8 mouse cellular contexts compared by ENCODE assay signal in genomic region chr7:68579666-68580065, GRCm38 (mm10).
DNase-seq lines count a peak whose midpoint lies in the region; ATAC-seq and TF ChIP-seq lines count a peak whose summit lies in the region.

No protein-coding gene starts in this region.

- in situ Hi-C loops in ES-E14 (cut with MboI; ENCODE audit: low sequenced_read_pairs in 2 of 2, unreplicated experiment in 2 of 2), result loop anchor here (10.0 to 25.0 kb wide), 2 partner anchors 245 to 258 kb away; no protein-coding TSS in a partner anchor

- H3K4me2 ChIP-seq in forebrain, postnatal 0 days (ENCODE audit: low read depth), result peak overlapping the region; percentile 46

- no peaks in the 10 kb centered on the region for H3K4me1 ChIP-seq in ES-E14 (ENCODE audit: control insufficient read depth in 2 of 2, insufficient read depth in 2 of 2, low read length in 2 of 2, poor library complexity in 1 of 2)
- no peaks in the 10 kb centered on the region for H3K4me1 ChIP-seq in forebrain, postnatal 0 days (ENCODE audit: insufficient read depth)
- H3K4me1 ChIP-seq in lung, adult 2 months (ENCODE audit: control insufficient read depth, insufficient read depth, low read length), result no peaks in the 10 kb centered on the region
- no peaks in the 10 kb centered on the region for H3K4me1 ChIP-seq in olfactory bulb, adult 2 months (ENCODE audit: control insufficient read depth, insufficient read depth, low read length)

- H3K27ac ChIP-seq in ES-E14 (ENCODE audit: insufficient read depth, low read depth, low read length, poor library complexity, severe bottlenecking), result no peak overlapping the region
- no peak overlapping the region for H3K27ac ChIP-seq in forebrain, postnatal 0 days (ENCODE audit: low read depth, low read length)
- H3K27ac ChIP-seq in layer of hippocampus, adult 2 months, result no peak overlapping the region
- no peak overlapping the region for H3K27ac ChIP-seq in olfactory bulb, adult 2 months (ENCODE audit: insufficient read depth, low read depth, low read length)

- no peaks in the 10 kb centered on the region for H3K36me3 ChIP-seq in ES-E14 (ENCODE audit: control insufficient read depth, insufficient read depth, low read length, poor library complexity, severe bottlenecking)
- no peaks in the 10 kb centered on the region for H3K36me3 ChIP-seq in forebrain, postnatal 0 days (ENCODE audit: insufficient read depth)

- ATAC-seq in forebrain, postnatal 0 days, result peak; percentile 90

- TF ChIP-seq CTCF in forebrain, postnatal 0 days (IDR thresholded peaks at IDR 0.05; ENCODE audit: low read depth), result peak; percentile 97
- TF ChIP-seq CTCF in layer of hippocampus, adult 2 months (conservative IDR thresholded peaks at IDR 0.05), result peak; percentile 99
- peak; percentile 99 for TF ChIP-seq CTCF in lung, adult 2 months (IDR thresholded peaks at IDR 0.05; ENCODE audit: insufficient read depth, low read length)
- TF ChIP-seq CTCF in olfactory bulb, adult 2 months (IDR thresholded peaks at IDR 0.05; ENCODE audit: insufficient read depth, low read depth, low read length), result peak; percentile 73

- no peak overlapping the region for H3K9ac ChIP-seq in ES-E14 (ENCODE audit: insufficient read depth, low read depth, low read length, poor library complexity, severe bottlenecking)
- H3K9ac ChIP-seq in forebrain, postnatal 0 days, result 0 out of 2 replicates have a peak overlapping the region, but pooled peaks have one; percentile 29

- peak; percentile 66 for DNase-seq in ES-E14 (ENCODE audit: low read depth, low spot score)
- peak; percentile 51 for DNase-seq in cerebellum, adult 11-12 months
- peak; percentile 95 for DNase-seq in forebrain, postnatal 0 days
- peak; percentile 90 for DNase-seq in heart, postnatal 4 days
- peak; percentile 85 to 93 for DNase-seq in layer of hippocampus, adult 2 months (ENCODE audit: low spot score in 2 of 2)
- peak; percentile 83 for DNase-seq in lung, adult 2 months
- DNase-seq in thymus, adult 18-20 months, result peak; percentile 8 to 26

- H3K4me3 ChIP-seq in ES-E14 (ENCODE audit: insufficient read depth in 1 of 2, low read depth in 1 of 2, low read length in 2 of 2, poor library complexity in 1 of 2, severe bottlenecking in 1 of 2), result no peak overlapping the region
- H3K4me3 ChIP-seq in forebrain, postnatal 0 days (ENCODE audit: low read depth, low read length), result peak overlapping the region; percentile 21; the same call in 1 of the 2 replicates
- H3K4me3 ChIP-seq in layer of hippocampus, adult 2 months, result peak overlapping the region; percentile 46
- H3K4me3 ChIP-seq in lung, adult 2 months (replicated peaks; ENCODE audit: extremely low read depth, low read depth, low read length), result peak overlapping the region; percentile 25
- H3K4me3 ChIP-seq in olfactory bulb, adult 2 months (ENCODE audit: insufficient read depth, low read depth, low read length), result no peak overlapping the region

- H3K27me3 ChIP-seq in forebrain, postnatal 0 days (ENCODE audit: insufficient read depth, low read length), result peaks cover 8% of the 10 kb centered on the region; the same call in 1 of the 2 replicates

- TF ChIP-seq POLR2A in lung, adult 2 months (IDR thresholded peaks at IDR 0.05; ENCODE audit: borderline replicate concordance, extremely low read depth, low read depth, low read length), result no peak
- no peak for TF ChIP-seq POLR2A in olfactory bulb, adult 2 months (IDR thresholded peaks at IDR 0.05; ENCODE audit: insufficient read depth, low read depth, low read length)

- 8% methylated on average over 10 of the region's 10 CpGs for WGBS in forebrain, postnatal 0 days
- WGBS in lung, adult 2 months, result 2% methylated on average over 10 of the region's 10 CpGs
- 5% methylated on average over 10 of the region's 10 CpGs for WGBS in olfactory bulb, adult 2 months

- no peaks in the 10 kb centered on the region for H3K9me3 ChIP-seq in ES-E14 (ENCODE audit: control insufficient read depth, insufficient read depth, low read depth, low read length)
- H3K9me3 ChIP-seq in forebrain, postnatal 0 days (ENCODE audit: low read length), result no peaks in the 10 kb centered on the region

TF ChIP-seq in ES-E14, 5 proteins besides CTCF, POLR2A, EP300 and RAD21:
- no peak for TF ChIP-seq CHD2 (IDR thresholded peaks at IDR 0.05; ENCODE audit: low read depth, low read length)
- peak; percentile 90 for TF ChIP-seq ZC3H11A (IDR thresholded peaks at IDR 0.05; ENCODE audit: borderline replicate concordance, low read depth, low read length)
- TF ChIP-seq HCFC1 (IDR thresholded peaks at IDR 0.05; ENCODE audit: borderline replicate concordance, insufficient read depth, low read length), result no peak
- TF ChIP-seq MAFK (IDR thresholded peaks at IDR 0.05; ENCODE audit: insufficient read depth, low read depth, low read length), result no peak
- TF ChIP-seq ZNF384 (IDR thresholded peaks at IDR 0.05; ENCODE audit: low read depth, low read length), result no peak

Comparison
In these comparisons a context has a peak if more than half of its experiments do, and no peak if none do; other contexts are left out.
1. DNase-seq: peak in every context shown above with its lines; median percentile 95 in forebrain, postnatal 0 days; 90 in heart, postnatal 4 days; 89 in layer of hippocampus, adult 2 months; 83 in lung, adult 2 months; 66 in ES-E14; 51 in cerebellum, adult 11-12 months; 17 in thymus, adult 18-20 months.
2. H3K4me3 ChIP-seq: peak in forebrain, postnatal 0 days (single experiment), layer of hippocampus, adult 2 months (single experiment) and lung, adult 2 months (single experiment); none in ES-E14 (0 of 2) and olfactory bulb, adult 2 months (single experiment).
3. Peak in every context shown above with its lines, with median percentiles within 50 percentile points of each other: CTCF ChIP-seq.